Mouse (Mus musculus) ES-Bruce4 (cell line): ENCODE data around the gene Sept5.

Experiments used
- EP300 ChIP-seq: IDR thresholded peaks from 2 replicates; pipeline ENCODE4 v1.6.1; 2011; ENCODE audit warnings: low read depth, low read length; ENCODE audit not compliant: insufficient read depth
- POLR2A ChIP-seq: IDR thresholded peaks from one replicate; pipeline ENCODE4 v1.8.1; 2011; ENCODE audit warnings: low read length; ENCODE audit not compliant: insufficient read depth

DNA sequence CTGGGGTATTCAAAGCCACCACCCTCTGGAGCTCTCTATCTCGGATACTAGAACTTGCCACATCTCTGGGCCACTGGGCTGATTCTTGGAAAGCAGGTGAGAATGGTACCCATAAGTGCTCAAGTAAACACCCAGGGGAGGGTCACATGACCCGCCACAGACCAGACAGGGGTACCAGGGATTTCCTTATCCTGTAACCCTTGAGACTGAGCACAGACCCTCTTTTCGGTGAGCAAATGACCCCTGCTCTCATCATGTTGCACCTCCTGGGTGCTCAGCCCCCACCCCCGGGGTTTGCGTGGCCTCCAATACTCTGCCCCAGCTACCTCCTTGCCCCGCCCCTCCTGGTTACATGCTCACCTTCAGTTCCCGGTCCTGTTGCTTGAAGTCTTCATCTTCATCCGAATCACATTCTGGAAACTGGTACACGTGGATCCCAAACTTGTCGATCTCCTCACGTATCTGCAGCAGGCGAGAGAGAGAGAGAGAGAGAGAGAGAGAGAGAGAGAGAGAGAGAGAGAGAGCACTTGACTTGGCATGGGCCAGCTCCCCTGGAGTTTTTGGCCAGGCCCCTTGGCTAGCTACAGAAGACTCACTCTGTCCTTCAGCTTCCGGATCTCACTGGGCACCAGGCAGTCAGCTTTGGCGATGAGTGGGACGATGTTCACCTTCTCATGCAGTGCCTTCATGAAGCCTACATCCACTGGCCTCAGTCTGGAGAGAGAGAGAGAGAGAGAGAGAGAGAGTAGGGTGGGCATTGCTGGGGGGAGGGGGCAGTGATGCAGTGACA lies 5.8 kb downstream of the Sept5 start:
- TF ChIP-seq POLR2A (no peak), EP300 (no peak)
